Mouse (Mus musculus): ENCODE measurements around the gene Btbd19. TPM values are rescaled to one million over a fixed set of nuclear protein-coding genes. Genes with fewer than 3 reads are reported as not detected.

Btbd19 gene
- polyA plus RNA-seq, 1 experiment from 2014 or later: 4.3 TPM

DNA sequence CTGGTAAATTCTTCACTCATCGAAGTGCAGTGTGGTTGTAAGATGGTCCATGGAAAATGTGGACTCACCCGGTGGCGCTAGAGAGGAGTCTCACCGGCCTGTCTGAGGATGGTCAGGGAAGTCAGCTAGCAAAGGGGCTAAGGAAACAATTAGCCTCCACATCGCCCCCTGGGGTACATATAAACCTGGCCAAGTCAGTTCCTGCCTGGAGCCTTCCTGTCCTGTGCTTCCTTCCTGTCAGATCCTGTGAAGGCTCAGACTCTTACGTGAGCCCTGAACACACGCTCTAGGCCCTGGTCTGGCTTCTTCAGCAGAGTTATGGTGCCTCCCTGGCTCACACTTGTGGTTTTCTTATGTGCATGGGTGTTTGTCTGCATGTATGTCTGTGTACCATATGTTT, 24.3 kb downstream of the Btbd19 start:
- TF ChIP-seq EP300 (IDR thresholded peaks at IDR 0.05): peak; percentile 43; the same call in 1 of the 2 replicates
- peak; percentile 66 for TF ChIP-seq CTCF (IDR thresholded peaks at IDR 0.05)
- H3K36me3 ChIP-seq (ENCODE audit: insufficient read depth, low read length): no peaks in the 10 kb centered on the region
- DNase-seq (ENCODE audit: low spot score) (peak; percentile 50), ATAC-seq (peak; percentile 49)
- H3K27ac ChIP-seq (ENCODE audit: low read length): no peak overlapping the region
- H3K4me2 ChIP-seq (replicated peaks; ENCODE audit: low read depth, low read length): no peak overlapping the region
- no peaks in the 10 kb centered on the region for H3K27me3 ChIP-seq (replicated peaks; ENCODE audit: insufficient read depth, low read length)
- no peaks in the 10 kb centered on the region for H3K9me3 ChIP-seq (ENCODE audit: low read length)
- H3K4me3 ChIP-seq (ENCODE audit: low read depth, low read length): no peak overlapping the region
- H3K4me1 ChIP-seq (ENCODE audit: insufficient read depth, low read depth, low read length): no peaks in the 10 kb centered on the region; the same call in 1 of the 2 replicates
- 40% methylated on average over 7 of the region's 7 CpGs for WGBS
- no peak overlapping the region for H3K9ac ChIP-seq (replicated peaks; ENCODE audit: low read depth)

DNA sequence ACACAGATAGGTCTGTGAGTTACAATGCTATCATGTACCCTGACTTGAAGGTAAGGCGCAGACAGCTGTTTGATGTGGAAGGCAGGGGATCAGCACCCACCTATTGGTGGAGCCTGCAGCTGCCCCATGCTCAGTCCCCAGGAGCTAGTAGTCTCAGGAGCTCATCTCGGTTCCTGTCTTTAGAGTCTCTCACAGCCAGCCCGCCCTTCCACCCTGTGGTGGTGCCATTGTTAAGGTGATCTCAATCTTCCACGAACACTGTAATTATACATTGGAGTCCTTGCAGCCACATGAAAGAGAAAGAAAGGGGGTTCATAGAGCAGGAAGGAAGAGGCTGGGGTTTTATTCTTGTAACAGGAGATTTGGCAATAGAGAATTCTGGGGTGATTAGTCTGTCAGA, 25.5 kb downstream of the Btbd19 start:
- Histone ChIP-seq H3K4me1 (ENCODE audit: insufficient read depth, low read depth, low read length) (no peaks in the 10 kb centered on the region; the same call in 1 of the 2 replicates), H3K9me3 (ENCODE audit: low read length) (no peaks in the 10 kb centered on the region), H3K9ac (replicated peaks; ENCODE audit: low read depth) (no peak overlapping the region), H3K4me2 (replicated peaks; ENCODE audit: low read depth, low read length) (no peak overlapping the region), H3K4me3 (ENCODE audit: low read depth, low read length) (no peak overlapping the region), H3K36me3 (ENCODE audit: insufficient read depth, low read length) (no peaks in the 10 kb centered on the region), H3K27me3 (replicated peaks; ENCODE audit: insufficient read depth, low read length) (no peaks in the 10 kb centered on the region), H3K27ac (ENCODE audit: low read length) (no peak overlapping the region)
- DNase-seq (ENCODE audit: low spot score) (no peak), ATAC-seq (no peak)
- WGBS: 71% methylated on average over 4 of the region's 4 CpGs
- TF ChIP-seq EP300 (IDR thresholded peaks at IDR 0.05) (no peak), CTCF (IDR thresholded peaks at IDR 0.05) (no peak)

DNA sequence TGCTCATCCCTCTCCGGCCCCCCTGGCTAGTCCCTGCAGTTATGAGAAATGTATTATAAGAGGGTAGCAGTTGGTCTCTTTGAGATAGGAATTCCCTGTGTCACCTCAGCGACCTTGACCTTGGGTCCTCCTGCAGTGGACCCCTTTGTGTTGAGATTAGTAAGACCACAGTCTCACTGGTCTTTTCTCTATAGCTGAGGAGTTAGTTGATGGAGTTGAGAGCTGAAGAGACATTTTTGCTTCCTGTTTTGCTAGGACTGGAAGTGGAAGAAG, 26.8 kb downstream of the Btbd19 start:
- H3K27ac ChIP-seq (ENCODE audit: low read length): no peak overlapping the region
- no peak overlapping the region for H3K4me3 ChIP-seq (ENCODE audit: low read depth, low read length)
- H3K9ac ChIP-seq (replicated peaks; ENCODE audit: low read depth): no peak overlapping the region
- no peaks in the 10 kb centered on the region for H3K27me3 ChIP-seq (replicated peaks; ENCODE audit: insufficient read depth, low read length)
- no peaks in the 10 kb centered on the region for H3K36me3 ChIP-seq (ENCODE audit: insufficient read depth, low read length)
- no peaks in the 10 kb centered on the region for H3K9me3 ChIP-seq (ENCODE audit: low read length)
- ATAC-seq (no peak), DNase-seq (ENCODE audit: low spot score) (no peak)
- TF ChIP-seq EP300 (IDR thresholded peaks at IDR 0.05) (no peak), CTCF (IDR thresholded peaks at IDR 0.05) (no peak)
- no peaks in the 10 kb centered on the region; the same call in 1 of the 2 replicates for H3K4me1 ChIP-seq (ENCODE audit: insufficient read depth, low read depth, low read length)
- H3K4me2 ChIP-seq (replicated peaks; ENCODE audit: low read depth, low read length): no peak overlapping the region
- WGBS: 67% methylated on average over 2 of the region's 2 CpGs

DNA sequence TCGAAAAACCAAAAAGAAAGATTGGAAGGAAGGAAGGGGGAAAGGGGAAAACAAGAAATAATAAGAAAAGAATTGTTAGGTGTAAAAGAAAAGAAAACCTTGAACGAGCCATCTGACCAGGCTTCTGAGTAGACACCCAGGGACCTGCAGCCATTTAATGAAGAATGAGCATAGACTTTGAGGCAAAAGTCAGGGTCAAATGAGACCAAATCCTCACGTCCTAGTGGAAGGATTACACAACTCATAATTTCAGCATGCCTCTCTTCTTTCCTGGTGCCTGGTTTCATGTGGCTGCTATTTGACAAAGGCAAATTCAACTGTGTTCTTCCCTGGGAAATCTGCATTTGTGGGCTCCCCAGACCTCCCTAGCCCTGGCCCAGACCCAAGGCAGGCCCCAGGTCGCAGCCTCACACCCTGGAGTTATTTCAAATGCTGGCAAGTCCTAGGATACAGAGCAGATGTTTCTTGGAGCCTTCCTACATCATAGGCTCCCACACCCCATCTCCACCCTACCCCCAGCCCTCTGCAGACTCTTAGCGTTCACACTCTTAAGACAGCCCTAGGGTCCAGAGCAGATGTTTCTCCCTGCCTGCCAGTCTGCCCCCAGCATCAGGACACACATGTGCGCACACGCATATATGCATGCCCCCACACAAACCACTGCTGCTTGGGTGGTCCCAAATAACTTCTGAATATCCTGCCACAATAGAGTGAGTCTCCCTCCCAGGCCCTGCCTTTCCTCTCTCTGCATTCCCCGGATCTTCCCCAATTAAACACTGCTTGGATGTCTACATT, 27.4 kb downstream of the Btbd19 start:
- TF ChIP-seq CTCF (IDR thresholded peaks at IDR 0.05): no peak
- TF ChIP-seq EP300 (IDR thresholded peaks at IDR 0.05): 0 out of 2 replicates have a peak, but pooled peaks have one; percentile 10
- Histone ChIP-seq H3K4me2 (replicated peaks; ENCODE audit: low read depth, low read length) (no peak overlapping the region), H3K4me1 (ENCODE audit: insufficient read depth, low read depth, low read length) (no peaks in the 10 kb centered on the region; the same call in 1 of the 2 replicates), H3K9me3 (ENCODE audit: low read length) (no peaks in the 10 kb centered on the region), H3K9ac (replicated peaks; ENCODE audit: low read depth) (no peak overlapping the region), H3K4me3 (ENCODE audit: low read depth, low read length) (no peak overlapping the region), H3K36me3 (ENCODE audit: insufficient read depth, low read length) (no peaks in the 10 kb centered on the region), H3K27ac (ENCODE audit: low read length) (0 out of 2 replicates have a peak overlapping the region, but pooled peaks have one; percentile 6), H3K27me3 (replicated peaks; ENCODE audit: insufficient read depth, low read length) (no peaks in the 10 kb centered on the region)
- DNase-seq (ENCODE audit: low spot score) (peak; percentile 65), ATAC-seq (peak; percentile 58)
- 62% methylated on average over 8 of the region's 8 CpGs for WGBS

DNA sequence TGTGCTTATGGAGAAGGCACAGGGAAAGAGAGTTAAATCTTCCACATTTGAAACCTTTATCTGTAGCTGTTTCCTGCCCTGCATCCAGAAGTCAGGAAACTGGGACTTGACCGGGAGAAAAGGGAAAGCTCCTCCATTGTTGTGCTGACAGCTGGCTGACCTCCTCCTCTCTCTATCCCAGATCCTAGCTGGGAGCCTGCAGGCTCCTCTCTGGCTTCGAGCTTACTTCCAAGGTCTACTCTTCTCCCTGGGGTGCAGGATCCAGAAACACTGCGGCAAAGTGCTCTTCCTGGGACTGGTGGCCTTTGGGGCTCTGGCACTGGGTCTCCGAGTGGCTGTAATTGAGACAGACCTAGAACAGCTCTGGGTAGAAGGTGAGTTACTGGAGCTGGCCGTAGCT, 28.9 kb downstream of the Btbd19 start:
- Histone ChIP-seq H3K27me3 (replicated peaks; ENCODE audit: insufficient read depth, low read length) (no peaks in the 10 kb centered on the region), H3K9me3 (ENCODE audit: low read length) (no peaks in the 10 kb centered on the region), H3K4me3 (ENCODE audit: low read depth, low read length) (peak overlapping the region; percentile 48), H3K9ac (replicated peaks; ENCODE audit: low read depth) (peak overlapping the region; percentile 41; the same call in 1 of the 2 replicates), H3K36me3 (ENCODE audit: insufficient read depth, low read length) (no peaks in the 10 kb centered on the region), H3K27ac (ENCODE audit: low read length) (no peak overlapping the region), H3K4me1 (ENCODE audit: insufficient read depth, low read depth, low read length) (no peaks in the 10 kb centered on the region; the same call in 1 of the 2 replicates), H3K4me2 (replicated peaks; ENCODE audit: low read depth, low read length) (peak overlapping the region; percentile 94)
- DNase-seq (ENCODE audit: low spot score) (peak; percentile 18), ATAC-seq (no peak)
- TF ChIP-seq CTCF (IDR thresholded peaks at IDR 0.05) (no peak), EP300 (IDR thresholded peaks at IDR 0.05) (no peak)
- 10% methylated on average over 5 of the region's 5 CpGs for WGBS

DNA sequence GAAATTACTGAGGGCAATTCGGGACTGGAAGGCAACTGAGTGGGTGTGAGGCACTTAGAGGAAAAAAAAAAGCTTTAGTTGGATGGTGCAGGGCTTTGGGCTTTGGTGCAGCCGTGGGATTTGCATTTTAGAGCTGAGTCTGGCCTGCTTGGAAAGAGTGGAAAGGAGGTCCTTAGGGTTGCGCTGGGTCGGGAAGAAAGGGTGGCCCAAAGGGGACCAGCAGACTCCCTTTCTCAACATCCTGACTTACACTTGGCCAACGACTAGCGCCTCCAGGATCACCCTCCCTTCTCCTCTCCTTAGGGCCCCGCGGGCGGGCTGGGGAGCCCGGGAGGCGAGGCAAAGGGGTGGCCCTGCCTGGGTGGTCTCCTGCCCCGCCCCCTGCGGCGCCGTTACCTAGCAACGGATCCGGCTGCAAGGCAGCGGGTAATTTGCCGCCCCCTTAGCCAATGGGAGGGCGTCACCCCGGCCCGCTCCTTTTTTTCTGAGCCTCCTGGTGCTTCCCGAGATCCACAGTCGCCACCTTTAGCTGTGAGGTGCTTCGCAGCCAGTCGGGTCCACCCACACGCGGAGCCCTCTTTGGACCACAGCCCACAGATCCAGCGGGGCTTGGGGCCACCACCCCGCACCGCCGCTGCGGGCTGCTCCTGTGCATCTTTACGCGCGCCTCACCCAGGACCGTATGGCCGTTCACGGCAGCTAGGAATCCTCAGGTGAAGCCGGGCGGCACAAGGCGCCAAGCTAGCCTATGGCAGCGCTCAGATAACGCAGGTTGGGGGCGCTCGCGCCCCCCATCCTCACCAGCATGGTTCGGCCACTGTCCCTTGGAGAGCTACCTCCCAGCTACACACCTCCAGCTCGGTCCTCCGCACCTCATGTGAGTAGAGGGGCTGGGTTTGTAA, 29.7 kb downstream of the Btbd19 start, which contains the start of gene Ptch2:
Ptch2 (plus strand) TSS at position 525 of the 902 bp plus-strand sequence.
- peak; percentile 68 for DNase-seq (ENCODE audit: low spot score)
- H3K4me1 ChIP-seq (ENCODE audit: insufficient read depth, low read depth, low read length): no peaks in the 10 kb centered on the region; the same call in 1 of the 2 replicates
- peak; percentile 77 for ATAC-seq
- H3K27ac ChIP-seq (ENCODE audit: low read length): no peak within 1 kb of the TSS; the same call in 1 of the 2 replicates
- peak within 1 kb of the TSS; percentile 41; the same call in 1 of the 2 replicates for H3K9ac ChIP-seq (replicated peaks; ENCODE audit: low read depth)
- H3K4me3 ChIP-seq (ENCODE audit: low read depth, low read length): peak within 1 kb of the TSS; percentile 48
- H3K36me3 ChIP-seq (ENCODE audit: insufficient read depth, low read length): no peaks in the 10 kb centered on the region
- 3% methylated on average over 44 of the region's 50 CpGs for WGBS
- TF ChIP-seq CTCF (IDR thresholded peaks at IDR 0.05): no peak; the same call in 1 of the 2 replicates
- no peak for TF ChIP-seq EP300 (IDR thresholded peaks at IDR 0.05)
- H3K4me2 ChIP-seq (replicated peaks; ENCODE audit: low read depth, low read length): peak within 1 kb of the TSS; percentile 94
- no peaks in the 10 kb centered on the region for H3K9me3 ChIP-seq (ENCODE audit: low read length)
- no peaks in the 10 kb centered on the region for H3K27me3 ChIP-seq (replicated peaks; ENCODE audit: insufficient read depth, low read length)

Data from lung, postnatal 0 days (tissue).